Mouse (Mus musculus) embryonic fibroblast, embryonic 13.5 days (primary cell): ENCODE measurements around the gene Adgrb3.

Experiments used
- CTCF ChIP-seq: IDR thresholded peaks from 2 replicates; pipeline ENCODE4 v1.5.1; 2011; ENCODE audit warnings: mild to moderate bottlenecking, control low read depth, low read length, moderate library complexity, borderline replicate concordance; ENCODE audit not compliant: insufficient read depth
- POLR2A ChIP-seq: IDR thresholded peaks from 2 replicates; pipeline ENCODE4 v1.6.1; 2011; ENCODE audit warnings: low read depth, mild to moderate bottlenecking, control low read depth, low read length, moderate library complexity

- no peak for TF ChIP-seq CTCF
- TF ChIP-seq POLR2A: no peak
Measured at GRCm38 (mm10) chr1:25033155-25034095, 796.1 kb downstream of the Adgrb3 start.
